Mouse (Mus musculus) liver, embryonic 14 days (tissue): ENCODE results near the gene Cldn8. TPM values are rescaled to one million over a fixed set of nuclear protein-coding genes. Genes with fewer than 3 reads are reported as not detected.

Experiments used
- polyA plus RNA-seq: library from polyadenylated mRNA; depleted of rRNA; stranded (reverse); fragments of >200 nt; gene quantifications from 2 replicates; pipeline ENCODE4 v1.2.3, GENCODE M21; 2012; rRNA removed

The Cldn8 gene
- polyA plus RNA-seq = 0.01 TPM in 1 of 2 replicates, not detected in the other

GRCm38 (mm10) chr16:88563045-88563913 lies at the start of gene Cldn8:
Gene Cldn8 (minus strand): TSS chr16:88563183.

GRCm38 (mm10) chr16:88611922-88612321 lies 48.9 kb upstream of the Cldn8 start, which contains the start of gene Krtap24-1:
Gene Krtap24-1 (minus strand): TSS chr16:88612279.

Other genes with a start within 250 kb of the Cldn8 start
- gene Cldn17, start 56.2 kb downstream of the Cldn8 start, polyA plus RNA-seq = not detected in 2 replicates
- not detected in 2 replicates for gene Krtap24-1, start 49.1 kb upstream of the Cldn8 start, polyA plus RNA-seq
- gene 2310079G19Rik, start 64.5 kb upstream of the Cldn8 start, polyA plus RNA-seq = not detected in 2 replicates
- gene Krtap26-1, start 84.6 kb upstream of the Cldn8 start, polyA plus RNA-seq = not detected in 2 replicates
- gene Krtap27-1, start 108.5 kb upstream of the Cldn8 start, polyA plus RNA-seq = not detected in 2 replicates
- gene 2310061N02Rik, start 144.8 kb upstream of the Cldn8 start, polyA plus RNA-seq = not detected in 2 replicates
- gene Krtap13-1, start 165.7 kb upstream of the Cldn8 start, polyA plus RNA-seq = not detected in 2 replicates
- not detected in 2 replicates for gene Krtap13, start 188.5 kb upstream of the Cldn8 start, polyA plus RNA-seq
- gene 2310034C09Rik, start 195.7 kb upstream of the Cldn8 start, polyA plus RNA-seq = not detected in 2 replicates
- not detected in 2 replicates for gene 2310057N15Rik, start 211.0 kb upstream of the Cldn8 start, polyA plus RNA-seq
- gene Gm5965, start 214.7 kb upstream of the Cldn8 start, polyA plus RNA-seq = not detected in 2 replicates
- gene Gm20741, start 249.0 kb upstream of the Cldn8 start, polyA plus RNA-seq = not detected in 2 replicates